Mouse (Mus musculus) embryonic facial prominence, embryonic 11.5 days (tissue): Measurements from ENCODE around the gene Capzb. TPM values are rescaled to one million over a fixed set of nuclear protein-coding genes. Genes with fewer than 3 reads are reported as not detected.

Experiments used
- ATAC-seq: fragments of 200-750 bp; cut with Nextera tagmentation; replicated peaks from 2 replicates; pipeline ENCODE4 v1.8.0; 2017; ENCODE audit warnings: low read depth; ENCODE audit not compliant: insufficient number of reproducible peaks, low FRiP score, low TSS enrichment
- DNase-seq: peaks from one replicate; pipeline ENCODE4 v3.0.0-alpha.2; 2015; ENCODE audit warnings: low spot score
- H3K27ac ChIP-seq: fragments of 300-500 bp; sonication (generic); replicated peaks from 2 replicates; pipeline ENCODE4 v1.5.1; 2014; ENCODE audit warnings: mild to moderate bottlenecking, low read depth, low read length, control low read depth
- H3K27me3 ChIP-seq: fragments of 300-500 bp; sonication (generic); 2 replicates; pipeline ENCODE4 v1.6.1; 2014; ENCODE audit warnings: mild to moderate bottlenecking, low read length, moderate library complexity, mixed read lengths; ENCODE audit not compliant: control insufficient read depth, insufficient read depth
- H3K36me3 ChIP-seq: fragments of 300-500 bp; sonication (generic); replicated peaks from 2 replicates; pipeline ENCODE4 v1.6.1; 2014; ENCODE audit warnings: low read depth, mild to moderate bottlenecking, low read length, moderate library complexity, mixed read lengths; ENCODE audit not compliant: control insufficient read depth, insufficient read depth
- H3K4me1 ChIP-seq: fragments of 300-500 bp; sonication (generic); 2 replicates; pipeline ENCODE4 v1.6.1; 2014; ENCODE audit warnings: low read length, mixed read lengths; ENCODE audit not compliant: control insufficient read depth, insufficient read depth
- H3K4me2 ChIP-seq: fragments of 300-500 bp; sonication (generic); 2 replicates; pipeline ENCODE4 v1.6.1; 2014; ENCODE audit warnings: low read depth, mild to moderate bottlenecking, control low read depth, low read length, moderate library complexity
- H3K4me3 ChIP-seq: fragments of 300-500 bp; sonication (generic); 2 replicates; pipeline ENCODE4 v1.5.1; 2014; ENCODE audit warnings: low read depth, low read length, control low read depth
- H3K9ac ChIP-seq: fragments of 300-500 bp; sonication (generic); replicated peaks from 2 replicates; pipeline ENCODE4 v1.6.1; 2014; ENCODE audit warnings: mild to moderate bottlenecking, control low read depth, low read length
- H3K9me3 ChIP-seq: fragments of 300-500 bp; sonication (generic); replicated peaks from 2 replicates; pipeline ENCODE4 v1.6.1; 2016; ENCODE audit warnings: mild to moderate bottlenecking, low read length, inconsistent platforms, mixed read lengths; ENCODE audit not compliant: control insufficient read depth
- WGBS: fragments of 180-500 bp; shearing (Covaris S2); extraction: QIAGEN DNeasy Blood & Tissue Kit; methylation state at CpG from one replicate; pipeline ENCODE4 v1.1.7; 2014; 5-methylcytosine and 5-hydroxymethylcytosine counted together
- polyA plus RNA-seq: library from polyadenylated mRNA; unstranded; fragments of >200 nt; fragmentation: Nextera tagmentation; extraction: Ambion mirVana; gene quantifications from 2 replicates; pipeline ENCODE4 v1.2.1, GENCODE M21; 2014

Capzb gene
- polyA plus RNA-seq = 314 and 316 TPM in 2 replicates

DNA sequence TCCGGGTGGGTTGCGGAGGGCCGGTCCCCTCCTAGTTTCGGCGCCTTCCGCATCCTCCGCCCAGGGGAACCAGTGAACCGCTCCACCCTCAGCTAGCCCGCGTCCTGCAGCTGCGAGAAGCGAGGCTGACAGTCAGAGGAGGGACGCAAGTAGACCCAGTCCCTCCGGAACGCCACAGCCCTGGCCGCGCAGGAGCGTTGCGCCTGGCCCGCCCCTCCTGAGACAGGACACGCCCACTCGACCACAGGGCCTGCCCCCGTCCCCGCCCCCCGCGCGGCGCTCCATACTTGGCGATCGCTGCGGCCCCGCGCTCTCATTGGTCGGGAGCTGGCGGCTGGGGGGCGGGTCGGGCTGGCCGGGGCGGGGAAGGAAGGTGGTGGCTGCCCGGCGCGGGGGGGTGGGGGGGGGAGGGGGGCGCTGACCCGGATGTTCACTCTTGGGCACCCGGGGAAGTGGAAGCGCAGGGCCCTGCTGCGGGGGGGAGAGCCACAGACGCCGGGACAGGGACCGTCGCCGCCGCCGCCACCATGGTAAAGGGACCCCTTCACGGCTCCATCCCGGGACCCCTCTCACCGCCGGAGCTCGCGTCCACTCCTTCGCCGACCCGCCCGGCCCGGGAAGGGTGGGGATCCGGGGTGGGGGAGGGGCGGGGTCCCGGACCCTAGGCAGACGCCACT lies at the start of gene Capzb:
Gene Capzb, plus strand, starts transcription at position 401 of the 677 bp plus-strand sequence.
- peaks cover 8% of the 10 kb centered on the region for H3K4me1 ChIP-seq
- no peaks in the 10 kb centered on the region for H3K27me3 ChIP-seq
- peak within 1 kb of the TSS; percentile 94 for H3K9ac ChIP-seq
- peak within 1 kb of the TSS; percentile 98 for H3K4me3 ChIP-seq
- DNase-seq (peak; percentile 98), ATAC-seq (peak; percentile 95)
- H3K36me3 ChIP-seq = no peaks in the 10 kb centered on the region
- WGBS = 0% methylated on average over 45 of the region's 69 CpGs
- no peaks in the 10 kb centered on the region for H3K9me3 ChIP-seq
- peak within 1 kb of the TSS; percentile 80 for H3K27ac ChIP-seq
- H3K4me2 ChIP-seq = peak within 1 kb of the TSS; percentile 98

DNA sequence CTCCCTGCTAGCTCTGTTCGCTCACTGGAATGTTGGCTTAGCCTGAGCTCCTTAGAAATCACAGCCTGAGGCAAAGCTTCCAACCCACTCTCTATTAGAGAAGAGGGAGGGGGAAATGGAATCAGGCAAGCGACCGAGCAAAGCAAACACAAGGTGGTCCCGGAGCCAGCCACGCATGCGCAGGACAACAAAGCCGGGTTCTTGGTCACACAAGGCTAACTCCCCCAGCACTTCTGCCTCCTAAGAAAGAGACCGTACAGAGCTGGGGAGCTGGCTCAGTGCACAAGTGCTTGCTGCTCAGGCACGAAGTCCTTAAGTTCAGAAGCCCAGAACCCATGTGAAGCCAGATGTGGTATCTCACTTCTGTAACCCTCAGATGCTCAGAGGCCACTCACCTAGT lies 49.7 kb upstream of the Capzb start:
- ATAC-seq = 0 out of 2 replicates have a peak, but pooled peaks have one; percentile 19
- 36% methylated on average over 9 of the region's 9 CpGs for WGBS
- DNase-seq = peak; percentile 78
- Histone ChIP-seq H3K9ac (no peak overlapping the region; the same call in 1 of the 2 replicates), H3K4me2 (peak overlapping the region; percentile 5; the same call in 1 of the 2 replicates), H3K27me3 (no peaks in the 10 kb centered on the region), H3K4me1 (no peaks in the 10 kb centered on the region), H3K4me3 (no peak overlapping the region), H3K36me3 (no peaks in the 10 kb centered on the region), H3K9me3 (peaks cover 1% of the 10 kb centered on the region; the same call in 1 of the 2 replicates), H3K27ac (peak overlapping the region; percentile 44; the same call in 1 of the 2 replicates)

DNA sequence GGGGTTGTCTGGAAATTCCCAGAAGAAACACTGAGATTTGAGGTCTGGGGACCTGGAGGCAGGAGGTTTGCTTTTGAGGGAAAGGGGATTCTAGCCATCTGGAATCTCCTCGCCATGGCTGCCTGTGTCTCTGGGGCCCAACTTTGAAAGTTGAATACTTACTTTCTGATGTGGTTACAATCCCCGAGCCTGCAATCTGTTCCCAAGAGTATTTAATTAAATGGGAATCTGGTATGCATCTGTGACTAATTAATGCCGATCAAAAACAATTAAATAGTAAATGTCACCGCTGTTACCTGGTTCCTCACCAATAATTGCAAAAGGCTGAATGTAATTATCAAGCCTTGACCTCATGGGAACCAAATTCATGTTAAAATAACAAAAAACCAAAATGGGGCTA lies 48.1 kb upstream of the Capzb start:
- H3K9ac ChIP-seq = no peak overlapping the region
- no peaks in the 10 kb centered on the region for H3K27me3 ChIP-seq
- H3K4me3 ChIP-seq = no peak overlapping the region
- H3K27ac ChIP-seq = no peak overlapping the region
- no peaks in the 10 kb centered on the region for H3K36me3 ChIP-seq
- H3K9me3 ChIP-seq = peaks cover 7% of the 10 kb centered on the region; the same call in 1 of the 2 replicates
- H3K4me2 ChIP-seq = no peak overlapping the region
- no peaks in the 10 kb centered on the region for H3K4me1 ChIP-seq
- ATAC-seq (no peak), DNase-seq (peak; percentile 82)
- 42% methylated on average over 4 of the region's 4 CpGs for WGBS

- no peaks in the 10 kb centered on the region for H3K36me3 ChIP-seq
- H3K9ac ChIP-seq = no peak overlapping the region
- H3K4me1 ChIP-seq = no peaks in the 10 kb centered on the region
- H3K27ac ChIP-seq = no peak overlapping the region
- DNase-seq = peak; percentile 65
- H3K4me3 ChIP-seq = no peak overlapping the region
- H3K27me3 ChIP-seq = no peaks in the 10 kb centered on the region
- H3K4me2 ChIP-seq = no peak overlapping the region
- ATAC-seq = no peak
- H3K9me3 ChIP-seq = peaks cover 7% of the 10 kb centered on the region; the same call in 1 of the 2 replicates
- WGBS = 87% methylated on average over 11 of the region's 11 CpGs
Measured at GRCm38 (mm10) chr4:139145156-139145555, 47.5 kb upstream of the Capzb start.

- Histone ChIP-seq H3K27ac (no peak overlapping the region), H3K9me3 (peaks cover 7% of the 10 kb centered on the region; the same call in 1 of the 2 replicates), H3K4me2 (no peak overlapping the region), H3K4me3 (no peak overlapping the region), H3K9ac (no peak overlapping the region), H3K36me3 (no peaks in the 10 kb centered on the region), H3K27me3 (no peaks in the 10 kb centered on the region), H3K4me1 (no peaks in the 10 kb centered on the region)
- ATAC-seq = no peak
- 84% methylated on average over 5 of the region's 5 CpGs for WGBS
- no peak for DNase-seq
Measured at GRCm38 (mm10) chr4:139146760-139147159, 45.9 kb upstream of the Capzb start.

DNA sequence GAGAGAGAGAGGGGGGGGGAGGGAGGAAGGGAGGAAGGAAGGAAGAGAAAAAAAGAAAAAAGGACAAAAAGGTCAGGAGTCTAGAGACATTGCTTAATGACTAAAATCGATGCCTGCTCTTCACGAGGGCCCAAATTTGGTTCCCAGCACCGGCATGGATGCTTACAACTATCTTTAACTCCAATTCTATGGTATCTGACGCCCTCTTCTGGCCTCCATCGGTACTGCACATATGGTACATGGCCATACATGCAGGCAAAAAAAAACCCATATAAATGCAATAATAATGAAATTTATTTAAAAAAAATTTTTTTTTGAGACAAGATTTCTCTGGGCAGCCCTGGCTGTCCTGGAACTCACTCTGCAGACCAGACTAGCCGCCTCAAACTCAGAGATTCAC lies 41.3 kb upstream of the Capzb start:
- no peak overlapping the region for H3K27ac ChIP-seq
- no peaks in the 10 kb centered on the region for H3K27me3 ChIP-seq
- peaks cover 7% of the 10 kb centered on the region; the same call in 1 of the 2 replicates for H3K9me3 ChIP-seq
- H3K4me3 ChIP-seq = no peak overlapping the region
- H3K36me3 ChIP-seq = no peaks in the 10 kb centered on the region
- no peak for DNase-seq
- WGBS = 66% methylated on average over 6 of the region's 6 CpGs
- H3K4me2 ChIP-seq = no peak overlapping the region
- H3K9ac ChIP-seq = no peak overlapping the region
- no peaks in the 10 kb centered on the region for H3K4me1 ChIP-seq
- no peak for ATAC-seq

DNA sequence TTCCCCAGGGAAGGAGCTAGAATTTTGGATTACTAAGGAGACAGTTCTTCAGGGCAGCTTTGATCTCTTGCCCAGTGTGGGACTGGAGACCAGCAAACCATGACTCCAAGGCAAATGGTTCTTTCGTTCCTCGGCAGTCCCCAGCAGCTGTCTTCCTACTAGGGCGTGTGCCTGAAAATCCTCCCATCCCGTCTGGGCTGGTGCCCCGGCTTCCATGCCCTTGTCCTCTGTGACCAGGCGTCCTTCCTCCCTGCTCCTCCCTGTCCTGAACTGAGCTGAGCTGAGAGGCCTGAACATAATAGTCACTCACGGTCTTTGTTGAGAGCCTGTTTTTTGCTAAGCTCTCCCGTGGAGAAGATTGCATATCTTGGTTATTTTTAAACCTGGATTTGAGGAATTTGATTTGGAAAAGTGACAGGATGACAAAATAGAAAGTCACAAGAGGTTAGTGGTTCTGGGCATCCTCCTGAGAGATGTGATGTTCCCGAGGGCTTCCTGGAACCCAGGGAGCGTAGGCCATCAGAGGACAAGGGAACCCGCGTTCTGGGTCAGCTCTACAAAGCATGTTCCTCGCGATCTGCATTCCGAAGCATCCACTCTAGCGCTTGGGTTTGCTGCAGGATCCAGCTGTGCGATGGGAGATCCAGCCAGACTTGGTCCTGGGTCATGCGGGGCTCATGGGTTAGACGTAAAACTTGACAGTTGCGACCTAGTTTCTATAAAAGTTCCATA lies 38.0 kb upstream of the Capzb start:
- 80% methylated on average over 20 of the region's 20 CpGs for WGBS
- Histone ChIP-seq H3K4me3 (no peak overlapping the region), H3K36me3 (no peaks in the 10 kb centered on the region), H3K9me3 (no peaks in the 10 kb centered on the region), H3K4me1 (no peaks in the 10 kb centered on the region), H3K9ac (no peak overlapping the region), H3K27ac (no peak overlapping the region), H3K27me3 (no peaks in the 10 kb centered on the region), H3K4me2 (no peak overlapping the region)
- DNase-seq (no peak), ATAC-seq (no peak)

- no peak for DNase-seq
- Histone ChIP-seq H3K4me2 (no peak overlapping the region), H3K9ac (no peak overlapping the region), H3K27me3 (no peaks in the 10 kb centered on the region), H3K36me3 (no peaks in the 10 kb centered on the region), H3K9me3 (no peaks in the 10 kb centered on the region), H3K4me3 (no peak overlapping the region), H3K27ac (no peak overlapping the region), H3K4me1 (no peaks in the 10 kb centered on the region)
- no peak for ATAC-seq
- WGBS = 86% methylated on average over 6 of the region's 6 CpGs
Measured at GRCm38 (mm10) chr4:139156538-139156937, 36.2 kb upstream of the Capzb start.
